Mouse (Mus musculus): ENCODE data around the gene Dcaf7. TPM values are rescaled to one million over a fixed set of nuclear protein-coding genes. Genes with fewer than 3 reads are reported as not detected.

Dcaf7 gene
- total RNA-seq, 2 experiments from 2014 or later, result 134 to 142 TPM

DNA sequence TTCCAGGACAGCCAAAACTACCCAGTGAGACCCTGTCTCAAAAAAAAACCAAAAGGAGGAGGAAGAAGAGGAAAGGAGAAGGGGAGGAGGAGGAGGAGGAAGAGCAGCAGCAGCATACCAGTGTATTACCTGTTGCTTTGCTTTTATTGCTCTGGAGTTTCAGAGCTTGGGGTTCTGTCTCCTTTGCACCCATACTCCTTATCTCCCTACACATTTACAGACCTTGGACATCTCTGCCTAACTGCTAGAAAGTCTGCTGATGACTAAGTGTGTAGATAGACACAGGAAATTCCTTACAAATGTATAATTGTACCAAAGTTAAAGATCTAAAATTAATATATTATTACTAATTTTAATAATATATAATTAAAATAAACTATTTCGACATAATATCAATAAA lies 8.6 kb downstream of the Dcaf7 start:
- intact Hi-C loops (cut with DNase I), result no loop called here
- TF ChIP-seq CTCF (IDR thresholded peaks at IDR 0.05), result no peak
- no peak overlapping the region for H3K4me3 ChIP-seq
- no peak for DNase-seq (ENCODE audit: extremely low spot score in 1 of 2, low spot score in 2 of 2)
- no peak overlapping the region for H3K27ac ChIP-seq

DNA sequence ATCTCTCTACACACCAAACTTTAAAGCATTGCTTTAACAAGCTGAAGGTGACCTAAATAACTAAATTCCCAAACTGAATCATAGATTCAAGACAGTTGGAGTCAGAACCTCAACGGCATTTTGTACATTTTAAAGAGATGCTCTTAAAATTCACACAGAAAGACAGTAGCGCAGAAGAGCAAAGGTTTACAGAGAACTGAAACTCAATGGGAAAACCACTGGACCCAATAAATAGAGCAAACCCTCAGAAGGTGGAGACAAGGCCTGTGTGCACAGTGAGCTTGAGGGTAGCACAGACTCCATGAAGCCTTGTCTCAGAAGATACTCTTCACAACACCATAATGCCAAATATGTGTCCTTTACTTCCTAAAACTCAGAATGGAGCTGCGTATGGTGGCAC lies 9.1 kb downstream of the Dcaf7 start:
- intact Hi-C loops (cut with DNase I), result no loop called here
- no peak overlapping the region for H3K27ac ChIP-seq
- no peak overlapping the region for H3K4me3 ChIP-seq
- DNase-seq (ENCODE audit: extremely low spot score in 1 of 2, low spot score in 2 of 2), result no peak
- TF ChIP-seq CTCF (IDR thresholded peaks at IDR 0.05), result no peak

GRCm38 (mm10) chr11:106046584-106046983 lies 9.9 kb downstream of the Dcaf7 start:
- no peak for DNase-seq (ENCODE audit: extremely low spot score in 1 of 2, low spot score in 2 of 2)
- H3K4me3 ChIP-seq, result no peak overlapping the region
- intact Hi-C loops (cut with DNase I), result no loop called here
- no peak overlapping the region for H3K27ac ChIP-seq
- no peak for TF ChIP-seq CTCF (IDR thresholded peaks at IDR 0.05)

- Histone ChIP-seq H3K27ac (no peak overlapping the region), H3K4me3 (no peak overlapping the region)
- no peak for DNase-seq (ENCODE audit: extremely low spot score in 1 of 2, low spot score in 2 of 2)
- no peak for TF ChIP-seq CTCF (IDR thresholded peaks at IDR 0.05)
- intact Hi-C loops (cut with DNase I), result no loop called here
Measured at GRCm38 (mm10) chr11:106053921-106054320, 17.2 kb downstream of the Dcaf7 start.

DNA sequence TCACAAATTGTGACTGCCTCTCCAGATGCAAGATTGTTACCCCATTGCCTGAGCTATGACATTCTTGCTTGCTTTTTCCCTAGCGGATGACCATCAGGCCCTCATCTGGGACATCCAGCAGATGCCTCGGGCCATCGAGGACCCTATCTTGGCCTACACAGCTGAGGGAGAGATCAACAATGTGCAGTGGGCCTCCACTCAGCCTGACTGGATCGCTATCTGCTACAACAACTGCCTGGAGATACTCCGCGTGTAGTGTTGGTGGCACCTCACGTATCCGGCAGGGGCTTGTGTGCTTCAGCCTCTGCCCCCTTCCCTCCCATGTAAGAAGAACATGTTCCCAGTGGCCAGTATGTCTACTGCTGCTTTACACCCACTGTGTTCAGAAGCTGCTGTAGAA lies 17.9 kb downstream of the Dcaf7 start:
- Histone ChIP-seq H3K27ac (no peak overlapping the region), H3K4me3 (no peak overlapping the region)
- TF ChIP-seq CTCF (IDR thresholded peaks at IDR 0.05), result no peak
- no peak for DNase-seq (ENCODE audit: extremely low spot score in 1 of 2, low spot score in 2 of 2)
- intact Hi-C loops (cut with DNase I), result no loop called here

- Histone ChIP-seq H3K4me3 (no peak overlapping the region), H3K27ac (no peak overlapping the region)
- intact Hi-C loops (cut with DNase I), result no loop called here
- TF ChIP-seq CTCF (IDR thresholded peaks at IDR 0.05), result no peak
- no peak for DNase-seq (ENCODE audit: extremely low spot score in 1 of 2, low spot score in 2 of 2)
Measured at GRCm38 (mm10) chr11:106055341-106055740, 18.7 kb downstream of the Dcaf7 start.

DNA sequence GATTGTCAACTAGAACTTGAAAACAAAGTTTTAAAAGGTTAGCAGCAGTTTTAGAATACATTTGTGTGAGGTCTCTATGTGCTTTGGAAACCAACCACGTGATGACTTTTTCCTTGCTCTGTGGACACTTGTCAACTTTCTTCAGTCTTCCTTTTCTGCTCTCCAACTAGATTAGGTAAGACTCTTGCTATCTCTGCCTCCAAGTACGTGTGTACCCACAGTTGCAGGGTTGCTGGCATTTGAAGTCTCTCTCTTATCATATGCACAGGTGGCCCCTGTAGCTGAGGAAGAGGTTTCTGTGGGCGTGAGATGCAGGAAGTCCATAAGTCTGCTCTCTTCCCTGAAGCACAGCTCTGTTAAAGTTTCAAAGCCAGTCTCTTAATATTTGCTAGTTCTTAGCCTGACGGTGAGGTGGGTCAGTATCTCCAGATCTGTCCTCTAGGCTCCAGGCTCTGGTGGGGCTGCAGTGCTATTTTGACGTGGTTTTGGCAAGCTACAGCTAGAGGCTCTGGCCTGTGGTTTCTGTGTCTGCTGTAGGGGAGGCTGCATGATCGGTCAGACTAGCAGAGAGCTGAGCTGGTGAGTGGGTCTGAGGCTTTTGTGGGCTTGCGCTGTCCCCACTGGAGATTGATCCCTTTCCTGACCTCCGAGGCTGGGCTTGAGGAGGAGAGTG lies 20.3 kb downstream of the Dcaf7 start:
- no peak for DNase-seq (ENCODE audit: extremely low spot score in 1 of 2, low spot score in 2 of 2)
- Histone ChIP-seq H3K27ac (no peak overlapping the region), H3K4me3 (no peak overlapping the region)
- intact Hi-C loops (cut with DNase I), result no loop called here
- TF ChIP-seq CTCF (IDR thresholded peaks at IDR 0.05), result no peak

DNA sequence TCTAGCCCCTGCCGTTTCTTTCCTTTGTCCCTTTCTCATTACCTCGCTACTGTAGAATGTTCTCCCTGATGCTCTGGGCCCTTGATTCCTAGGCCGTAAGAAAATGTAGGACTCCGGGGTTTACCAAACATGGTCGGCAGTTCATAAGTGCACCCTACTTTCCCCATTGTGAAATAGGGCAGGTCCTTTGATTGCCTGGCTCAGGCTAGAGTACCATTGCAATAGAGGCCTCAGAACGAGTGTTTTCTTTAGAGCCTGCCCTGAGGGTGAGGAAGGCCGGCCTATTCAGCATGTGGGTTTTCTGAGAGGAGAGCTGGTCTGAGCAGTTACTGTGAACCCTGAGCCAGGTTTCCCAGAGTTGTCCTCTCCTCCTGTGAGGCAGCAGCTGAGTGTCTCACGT lies 21.3 kb downstream of the Dcaf7 start:
- Histone ChIP-seq H3K4me3 (no peak overlapping the region), H3K27ac (no peak overlapping the region)
- no peak for TF ChIP-seq CTCF (IDR thresholded peaks at IDR 0.05)
- intact Hi-C loops (cut with DNase I), result no loop called here
- no peak for DNase-seq (ENCODE audit: extremely low spot score in 1 of 2, low spot score in 2 of 2)

DNA sequence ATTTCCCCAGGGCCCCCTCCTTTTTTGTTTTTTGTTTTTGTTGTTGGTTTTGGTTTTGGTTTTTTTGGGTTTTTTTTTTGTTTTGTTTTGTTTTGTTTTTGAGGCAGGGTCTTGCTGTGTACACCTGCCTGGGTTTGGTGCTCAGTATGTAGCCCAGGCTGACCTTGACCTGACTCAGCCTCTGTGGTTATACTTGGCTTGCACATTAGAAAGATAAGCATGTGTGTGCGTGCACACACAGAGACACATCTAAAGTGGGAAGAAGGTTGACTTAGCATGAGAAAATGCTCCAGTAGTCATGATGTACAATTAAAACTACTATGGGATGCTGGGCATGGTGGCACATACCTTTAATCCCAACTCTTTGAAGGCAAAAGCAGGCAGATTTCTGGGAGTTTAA lies 23.9 kb downstream of the Dcaf7 start:
- no peak overlapping the region for H3K27ac ChIP-seq
- no peak for TF ChIP-seq CTCF (IDR thresholded peaks at IDR 0.05)
- no peak overlapping the region for H3K4me3 ChIP-seq
- no peak for DNase-seq (ENCODE audit: extremely low spot score in 1 of 2, low spot score in 2 of 2)
- intact Hi-C loops (cut with DNase I), result no loop called here

DNA sequence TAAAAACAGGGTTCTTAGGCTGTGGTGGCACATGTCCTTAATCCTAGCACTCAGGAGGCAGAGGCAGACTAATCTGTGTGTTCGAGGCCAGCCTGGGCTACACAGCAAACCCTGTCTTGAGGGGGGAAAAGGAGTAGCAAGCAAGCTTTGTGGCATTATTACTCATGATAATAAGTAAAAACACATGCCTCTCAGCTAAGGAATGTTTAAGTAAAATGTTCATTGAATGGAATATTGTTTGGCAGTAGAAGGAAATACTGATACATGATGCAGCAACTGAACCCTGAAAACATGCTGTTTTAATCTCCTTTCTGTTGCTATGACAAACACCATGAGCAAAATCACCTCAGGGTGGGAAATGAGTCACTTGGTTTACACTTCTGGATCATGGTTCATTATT lies 24.6 kb downstream of the Dcaf7 start:
- intact Hi-C loops (cut with DNase I), result no loop called here
- Histone ChIP-seq H3K4me3 (no peak overlapping the region), H3K27ac (no peak overlapping the region)
- no peak for TF ChIP-seq CTCF (IDR thresholded peaks at IDR 0.05)
- DNase-seq (ENCODE audit: extremely low spot score in 1 of 2, low spot score in 2 of 2), result no peak

DNA sequence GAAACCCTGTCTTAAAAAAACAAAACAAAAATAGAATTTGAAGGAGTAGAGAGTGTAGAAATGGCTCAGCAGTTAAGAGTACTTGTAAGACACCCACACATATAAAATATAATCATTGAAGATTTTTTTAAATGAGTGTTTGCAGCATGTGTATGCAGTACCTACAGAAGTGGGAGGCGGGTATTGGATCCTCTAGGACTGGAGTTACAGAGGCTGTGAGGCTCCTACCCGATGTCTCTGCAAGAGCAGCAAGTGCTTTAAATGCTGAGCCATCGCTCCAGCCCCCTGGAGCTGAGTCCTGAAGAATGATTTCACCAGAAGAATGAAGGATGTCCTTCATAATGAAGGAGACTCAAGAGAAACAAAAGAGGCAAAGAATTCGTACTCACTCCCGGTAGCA lies 27.1 kb downstream of the Dcaf7 start:
- H3K27ac ChIP-seq, result no peak overlapping the region
- intact Hi-C loops (cut with DNase I), result no loop called here
- DNase-seq (ENCODE audit: extremely low spot score in 1 of 2, low spot score in 2 of 2), result peak in 1 of 2 experiments; percentile 19
- no peak overlapping the region for H3K4me3 ChIP-seq
- no peak for TF ChIP-seq CTCF (IDR thresholded peaks at IDR 0.05)

GRCm38 (mm10) chr11:106065073-106065922 lies 28.6 kb downstream of the Dcaf7 start:
- intact Hi-C loops (cut with DNase I), result no loop called here
- no peak for TF ChIP-seq CTCF (IDR thresholded peaks at IDR 0.05)
- DNase-seq (ENCODE audit: extremely low spot score in 1 of 2, low spot score in 2 of 2), result no peak
- Histone ChIP-seq H3K27ac (peak overlapping the region; percentile 90), H3K4me3 (peak overlapping the region; percentile 81)

Data from left cerebral cortex, adult 2 months (tissue).